Mouse (Mus musculus): ENCODE data around the gene Phf20.

- no peak for TF ChIP-seq CTCF (IDR thresholded peaks at IDR 0.05; ENCODE audit: low read depth, low read length)
- no peak for TF ChIP-seq POLR2A (IDR thresholded peaks at IDR 0.05; ENCODE audit: borderline replicate concordance, low read depth, low read length)
These were observed 152.5 kb downstream of the Phf20 start for GRCm38 (mm10) chr2:156348812-156349211.

Measured in bone marrow macrophage, adult 2 months (primary cell).